Mouse (Mus musculus): ENCODE measurements around the gene Ctc1. TPM values are rescaled to one million over a fixed set of nuclear protein-coding genes. Genes with fewer than 3 reads are reported as not detected.
A peak's percentile ranks its signal among the peaks of the same experiment; 100 is the strongest.
"Not testable (repeated sequence)": the region's sequence is repeated elsewhere in the genome, so short reads cannot be mapped to it uniquely, and the experiment has no call there.

Ctc1 gene
- total RNA-seq, 2 experiments from 2014 or later = 11.2 to 17.2 TPM

GRCm38 (mm10) chr11:69006575-69006974 is 9.1 kb upstream of the Ctc1 start:
- not testable (repeated sequence) for DNase-seq

- peak; percentile 89 for DNase-seq
Observed at GRCm38 (mm10) chr11:69008182-69009121, 7.3 kb upstream of the Ctc1 start, which contains the start of gene Pfas. TSS of gene Pfas (minus strand) at chr11:69008460.

GRCm38 (mm10) chr11:69009508-69009907 is 6.2 kb upstream of the Ctc1 start:
- no peak for DNase-seq

GRCm38 (mm10) chr11:69010400-69011323 is 5.0 kb upstream of the Ctc1 start:
- no peak for DNase-seq

- not testable (repeated sequence) for DNase-seq
Observed at GRCm38 (mm10) chr11:69011445-69011844, 4.3 kb upstream of the Ctc1 start.

- DNase-seq = peak; percentile 79
Observed at GRCm38 (mm10) chr11:69012071-69012601, 3.6 kb upstream of the Ctc1 start.

- no peak for DNase-seq
Observed at GRCm38 (mm10) chr11:69016755-69017154, 1.0 kb downstream of the Ctc1 start.

GRCm38 (mm10) chr11:69020691-69021090 is 5.0 kb downstream of the Ctc1 start:
- DNase-seq = no peak

- DNase-seq = no peak
Observed at GRCm38 (mm10) chr11:69026562-69026961, 10.9 kb downstream of the Ctc1 start.

GRCm38 (mm10) chr11:69028805-69029204 is 13.1 kb downstream of the Ctc1 start:
- no peak for DNase-seq

GRCm38 (mm10) chr11:69033552-69033951 is 17.8 kb downstream of the Ctc1 start:
- DNase-seq = no peak

GRCm38 (mm10) chr11:69034585-69034984 is 18.9 kb downstream of the Ctc1 start:
- DNase-seq = no peak

- DNase-seq = no peak
Observed at GRCm38 (mm10) chr11:69035411-69035810, 19.7 kb downstream of the Ctc1 start.

- peak; percentile 70 for DNase-seq
Observed at GRCm38 (mm10) chr11:69035849-69036248, 20.1 kb downstream of the Ctc1 start.

GRCm38 (mm10) chr11:69036486-69037230 is 20.9 kb downstream of the Ctc1 start:
- DNase-seq = peak; percentile 68

GRCm38 (mm10) chr11:69037231-69038061 is 21.7 kb downstream of the Ctc1 start:
- peak; percentile 61 for DNase-seq

- no peak for DNase-seq
Observed at GRCm38 (mm10) chr11:69038173-69038572, 22.5 kb downstream of the Ctc1 start.

GRCm38 (mm10) chr11:69045531-69046394 is 30.1 kb downstream of the Ctc1 start, which contains the start of gene Aurkb:
TSS of gene Aurkb (plus strand) at chr11:69045647.
- DNase-seq = peak; percentile 85

GRCm38 (mm10) chr11:69046395-69046774 is 30.7 kb downstream of the Ctc1 start:
- no peak for DNase-seq

GRCm38 (mm10) chr11:69047592-69047991 is 31.9 kb downstream of the Ctc1 start:
- no peak for DNase-seq

Data from gastrocnemius, postnatal 10 days (tissue).